Mouse (Mus musculus): ENCODE data around the gene Stxbp1. TPM values are rescaled to one million over a fixed set of nuclear protein-coding genes. Genes with fewer than 3 reads are reported as not detected.

Gene Stxbp1
- polyA plus RNA-seq, 1 experiment from 2014 or later = 357 TPM

- Histone ChIP-seq H3K4me2 (ENCODE audit: low read length) (peak overlapping the region; percentile 56), H3K27me3 (replicated peaks; ENCODE audit: control insufficient read depth, insufficient read depth, low read length) (no peaks in the 10 kb centered on the region), H3K27ac (ENCODE audit: low read depth, low read length) (no peak overlapping the region), H3K9me3 (ENCODE audit: control insufficient read depth, low read length) (no peaks in the 10 kb centered on the region), H3K9ac (ENCODE audit: low read depth, low read length) (0 out of 2 replicates have a peak overlapping the region, but pooled peaks have one; percentile 44), H3K4me1 (ENCODE audit: control insufficient read depth, insufficient read depth, low read depth, low read length) (peaks cover 13% of the 10 kb centered on the region), H3K4me3 (ENCODE audit: low read length) (peak overlapping the region; percentile 90), H3K36me3 (ENCODE audit: control insufficient read depth, insufficient read depth, low read length) (no peaks in the 10 kb centered on the region)
- WGBS = 55% methylated on average over 6 of the region's 6 CpGs
- peak; percentile 59 for ATAC-seq
Observed at GRCm38 (mm10) chr2:32847468-32847821, 400 bp upstream of the Stxbp1 start.

- Histone ChIP-seq H3K36me3 (ENCODE audit: control insufficient read depth, insufficient read depth, low read length) (no peaks in the 10 kb centered on the region), H3K4me2 (ENCODE audit: low read length) (peak overlapping the region; percentile 65), H3K9me3 (ENCODE audit: control insufficient read depth, low read length) (no peaks in the 10 kb centered on the region), H3K4me1 (ENCODE audit: control insufficient read depth, insufficient read depth, low read depth, low read length) (peaks cover 13% of the 10 kb centered on the region), H3K4me3 (ENCODE audit: low read length) (peak overlapping the region; percentile 90), H3K27ac (ENCODE audit: low read depth, low read length) (peak overlapping the region; percentile 94), H3K9ac (ENCODE audit: low read depth, low read length) (peak overlapping the region; percentile 92), H3K27me3 (replicated peaks; ENCODE audit: control insufficient read depth, insufficient read depth, low read length) (no peaks in the 10 kb centered on the region)
- peak; percentile 52 for ATAC-seq
- WGBS = under 1% methylated on average over 33 of the region's 33 CpGs
Observed at GRCm38 (mm10) chr2:32846101-32846804, 792 bp downstream of the Stxbp1 start.

GRCm38 (mm10) chr2:32845572-32846100 lies 1.4 kb downstream of the Stxbp1 start:
- H3K27ac ChIP-seq (ENCODE audit: low read depth, low read length) = peak overlapping the region; percentile 94
- no peaks in the 10 kb centered on the region for H3K27me3 ChIP-seq (replicated peaks; ENCODE audit: control insufficient read depth, insufficient read depth, low read length)
- no peaks in the 10 kb centered on the region for H3K9me3 ChIP-seq (ENCODE audit: control insufficient read depth, low read length)
- no peaks in the 10 kb centered on the region for H3K36me3 ChIP-seq (ENCODE audit: control insufficient read depth, insufficient read depth, low read length)
- WGBS = 5% methylated on average over 12 of the region's 12 CpGs
- peak overlapping the region; percentile 92 for H3K9ac ChIP-seq (ENCODE audit: low read depth, low read length)
- ATAC-seq = no peak
- H3K4me3 ChIP-seq (ENCODE audit: low read length) = peak overlapping the region; percentile 90
- H3K4me1 ChIP-seq (ENCODE audit: control insufficient read depth, insufficient read depth, low read depth, low read length) = peaks cover 13% of the 10 kb centered on the region
- peak overlapping the region; percentile 65 for H3K4me2 ChIP-seq (ENCODE audit: low read length)

- H3K27me3 ChIP-seq (replicated peaks; ENCODE audit: control insufficient read depth, insufficient read depth, low read length) = no peaks in the 10 kb centered on the region
- WGBS = 45% methylated on average over 4 of the region's 4 CpGs
- H3K4me3 ChIP-seq (ENCODE audit: low read length) = no peak overlapping the region
- no peak overlapping the region for H3K9ac ChIP-seq (ENCODE audit: low read depth, low read length)
- no peaks in the 10 kb centered on the region for H3K9me3 ChIP-seq (ENCODE audit: control insufficient read depth, low read length)
- H3K27ac ChIP-seq (ENCODE audit: low read depth, low read length) = no peak overlapping the region
- peaks cover 16% of the 10 kb centered on the region for H3K4me1 ChIP-seq (ENCODE audit: control insufficient read depth, insufficient read depth, low read depth, low read length)
- no peak for ATAC-seq
- H3K4me2 ChIP-seq (ENCODE audit: low read length) = no peak overlapping the region
- no peaks in the 10 kb centered on the region for H3K36me3 ChIP-seq (ENCODE audit: control insufficient read depth, insufficient read depth, low read length)
Observed at GRCm38 (mm10) chr2:32842558-32842957, 4.5 kb downstream of the Stxbp1 start.

- Histone ChIP-seq H3K9me3 (ENCODE audit: control insufficient read depth, low read length) (no peaks in the 10 kb centered on the region), H3K4me1 (ENCODE audit: control insufficient read depth, insufficient read depth, low read depth, low read length) (peaks cover 16% of the 10 kb centered on the region), H3K4me3 (ENCODE audit: low read length) (no peak overlapping the region), H3K4me2 (ENCODE audit: low read length) (no peak overlapping the region), H3K36me3 (ENCODE audit: control insufficient read depth, insufficient read depth, low read length) (no peaks in the 10 kb centered on the region), H3K27ac (ENCODE audit: low read depth, low read length) (no peak overlapping the region), H3K27me3 (replicated peaks; ENCODE audit: control insufficient read depth, insufficient read depth, low read length) (no peaks in the 10 kb centered on the region), H3K9ac (ENCODE audit: low read depth, low read length) (no peak overlapping the region)
- ATAC-seq = no peak
- WGBS = 81% methylated on average over 5 of the region's 5 CpGs
Observed at GRCm38 (mm10) chr2:32841099-32841498, 5.9 kb downstream of the Stxbp1 start.

GRCm38 (mm10) chr2:32839261-32839660 lies 7.8 kb downstream of the Stxbp1 start:
- Histone ChIP-seq H3K27me3 (replicated peaks; ENCODE audit: control insufficient read depth, insufficient read depth, low read length) (no peaks in the 10 kb centered on the region), H3K9me3 (ENCODE audit: control insufficient read depth, low read length) (no peaks in the 10 kb centered on the region), H3K9ac (ENCODE audit: low read depth, low read length) (no peak overlapping the region), H3K4me2 (ENCODE audit: low read length) (no peak overlapping the region), H3K4me1 (ENCODE audit: control insufficient read depth, insufficient read depth, low read depth, low read length) (peaks cover 11% of the 10 kb centered on the region), H3K36me3 (ENCODE audit: control insufficient read depth, insufficient read depth, low read length) (no peaks in the 10 kb centered on the region), H3K27ac (ENCODE audit: low read depth, low read length) (no peak overlapping the region), H3K4me3 (ENCODE audit: low read length) (no peak overlapping the region)
- 89% methylated on average over 2 of the region's 2 CpGs for WGBS
- ATAC-seq = no peak

GRCm38 (mm10) chr2:32838147-32838884 lies 8.7 kb downstream of the Stxbp1 start:
- WGBS = 65% methylated on average over 9 of the region's 9 CpGs
- no peak for ATAC-seq
- H3K27ac ChIP-seq (ENCODE audit: low read depth, low read length) = no peak overlapping the region

GRCm38 (mm10) chr2:32835588-32835987 lies 11.5 kb downstream of the Stxbp1 start:
- Histone ChIP-seq H3K4me2 (ENCODE audit: low read length) (no peak overlapping the region), H3K4me3 (ENCODE audit: low read length) (no peak overlapping the region), H3K27me3 (replicated peaks; ENCODE audit: control insufficient read depth, insufficient read depth, low read length) (no peaks in the 10 kb centered on the region), H3K9me3 (ENCODE audit: control insufficient read depth, low read length) (no peaks in the 10 kb centered on the region), H3K27ac (ENCODE audit: low read depth, low read length) (no peak overlapping the region), H3K36me3 (ENCODE audit: control insufficient read depth, insufficient read depth, low read length) (no peaks in the 10 kb centered on the region), H3K4me1 (ENCODE audit: control insufficient read depth, insufficient read depth, low read depth, low read length) (peaks cover 10% of the 10 kb centered on the region), H3K9ac (ENCODE audit: low read depth, low read length) (no peak overlapping the region)
- ATAC-seq = no peak

More at GRCm38 (mm10) chr2:32838147-32838884, 8.7 kb downstream of the Stxbp1 start:
- Histone ChIP-seq H3K4me1 (ENCODE audit: control insufficient read depth, insufficient read depth, low read depth, low read length) (peaks cover 10% of the 10 kb centered on the region), H3K4me2 (ENCODE audit: low read length) (no peak overlapping the region), H3K9me3 (ENCODE audit: control insufficient read depth, low read length) (no peaks in the 10 kb centered on the region), H3K9ac (ENCODE audit: low read depth, low read length) (no peak overlapping the region), H3K36me3 (ENCODE audit: control insufficient read depth, insufficient read depth, low read length) (no peaks in the 10 kb centered on the region), H3K27me3 (replicated peaks; ENCODE audit: control insufficient read depth, insufficient read depth, low read length) (no peaks in the 10 kb centered on the region), H3K4me3 (ENCODE audit: low read length) (no peak overlapping the region)

GRCm38 (mm10) chr2:32834496-32834895 lies 12.5 kb downstream of the Stxbp1 start:
- no peak for ATAC-seq
- 63% methylated on average over 7 of the region's 7 CpGs for WGBS
- Histone ChIP-seq H3K9ac (ENCODE audit: low read depth, low read length) (no peak overlapping the region), H3K4me2 (ENCODE audit: low read length) (no peak overlapping the region), H3K27me3 (replicated peaks; ENCODE audit: control insufficient read depth, insufficient read depth, low read length) (no peaks in the 10 kb centered on the region), H3K4me1 (ENCODE audit: control insufficient read depth, insufficient read depth, low read depth, low read length) (peaks cover 10% of the 10 kb centered on the region), H3K36me3 (ENCODE audit: control insufficient read depth, insufficient read depth, low read length) (no peaks in the 10 kb centered on the region), H3K4me3 (ENCODE audit: low read length) (no peak overlapping the region), H3K27ac (ENCODE audit: low read depth, low read length) (peak overlapping the region; percentile 61), H3K9me3 (ENCODE audit: control insufficient read depth, low read length) (no peaks in the 10 kb centered on the region)

All from hindbrain, embryonic 16.5 days (tissue).